Mouse (Mus musculus) midbrain, embryonic 12.5 days (tissue): ENCODE results near the gene Nrn1l. TPM values are rescaled to one million over a fixed set of nuclear protein-coding genes. Genes with fewer than 3 reads are reported as not detected.

Source experiments
- ATAC-seq: fragments of 200-750 bp; cut with Nextera tagmentation; 2 replicates; pipeline ENCODE4 v1.8.0; 2017; ENCODE audit warnings: low read depth, moderate TSS enrichment, moderate library complexity; ENCODE audit not compliant: low FRiP score
- H3K27ac ChIP-seq: fragments of 300-500 bp; sonication (generic); replicated peaks from 2 replicates; pipeline ENCODE4 v1.5.1; 2016; ENCODE audit warnings: mild to moderate bottlenecking
- H3K27me3 ChIP-seq: fragments of 300-500 bp; sonication (generic); 2 replicates; pipeline ENCODE4 v1.6.1; 2016; ENCODE audit warnings: mild to moderate bottlenecking
- H3K36me3 ChIP-seq: fragments of 300-500 bp; sonication (generic); 2 replicates; pipeline ENCODE4 v1.6.1; 2016
- H3K4me1 ChIP-seq: fragments of 300-500 bp; sonication (generic); 2 replicates; pipeline ENCODE4 v1.6.1; 2016
- H3K4me2 ChIP-seq: fragments of 300-500 bp; sonication (generic); replicated peaks from 2 replicates; pipeline ENCODE4 v1.6.1; 2016; ENCODE audit warnings: mild to moderate bottlenecking, moderate library complexity
- H3K4me3 ChIP-seq: fragments of 300-500 bp; sonication (generic); 2 replicates; pipeline ENCODE4 v1.5.1; 2016; ENCODE audit warnings: mild to moderate bottlenecking
- H3K9ac ChIP-seq: fragments of 300-500 bp; sonication (generic); replicated peaks from 2 replicates; pipeline ENCODE4 v1.6.1; 2016; ENCODE audit warnings: mild to moderate bottlenecking, moderate library complexity
- H3K9me3 ChIP-seq: fragments of 300-500 bp; sonication (generic); 2 replicates; pipeline ENCODE4 v1.6.1; 2016; ENCODE audit warnings: mild to moderate bottlenecking
- WGBS: fragments of 180-500 bp; shearing (Covaris S2); methylation state at CpG from one replicate; pipeline ENCODE4 v1.1.7; 2016; 5-methylcytosine and 5-hydroxymethylcytosine counted together
- polyA plus RNA-seq: library from polyadenylated mRNA; unstranded; fragments of >200 nt; fragmentation: Nextera tagmentation; extraction: Ambion mirVana; gene quantifications from 2 replicates; pipeline ENCODE4 v1.2.1, GENCODE M21; 2016

Nrn1l gene
- polyA plus RNA-seq, 1 experiment from 2014 or later, result 0.43 TPM

GRCm38 (mm10) chr8:105937496-105938305 is 44.3 kb downstream of the Nrn1l start:
- H3K36me3 ChIP-seq, result no peaks in the 10 kb centered on the region
- H3K27me3 ChIP-seq, result no peaks in the 10 kb centered on the region
- H3K4me1 ChIP-seq, result peaks cover 16% of the 10 kb centered on the region
- H3K9me3 ChIP-seq, result no peaks in the 10 kb centered on the region
- peak overlapping the region; percentile 59 for H3K4me3 ChIP-seq
- WGBS, result 3% methylated on average over 33 of the region's 33 CpGs
- H3K4me2 ChIP-seq, result peak overlapping the region; percentile 87
- peak; percentile 31; the same call in 1 of the 2 replicates for ATAC-seq
- H3K27ac ChIP-seq, result peak overlapping the region; percentile 78
- H3K9ac ChIP-seq, result peak overlapping the region; percentile 77

GRCm38 (mm10) chr8:105938306-105938669 is 44.9 kb downstream of the Nrn1l start, which contains the start of gene Psmb10:
Gene Psmb10, minus strand, starts transcription at chr8:105938444.
- Histone ChIP-seq H3K4me3 (peak within 1 kb of the TSS; percentile 59), H3K27me3 (no peaks in the 10 kb centered on the region), H3K4me2 (peak within 1 kb of the TSS; percentile 87), H3K9ac (peak within 1 kb of the TSS; percentile 77), H3K4me1 (peaks cover 16% of the 10 kb centered on the region), H3K27ac (peak within 1 kb of the TSS; percentile 78), H3K36me3 (no peaks in the 10 kb centered on the region), H3K9me3 (no peaks in the 10 kb centered on the region)
- ATAC-seq, result no peak
- 43% methylated on average over 4 of the region's 4 CpGs for WGBS

- Histone ChIP-seq H3K27me3 (no peaks in the 10 kb centered on the region), H3K27ac (no peak overlapping the region), H3K4me2 (no peak overlapping the region), H3K36me3 (0 out of 2 replicates have a peak, but pooled peaks cover 10% of the 10 kb centered on the region), H3K4me3 (no peak overlapping the region), H3K9me3 (no peaks in the 10 kb centered on the region), H3K9ac (no peak overlapping the region), H3K4me1 (peaks cover 6% of the 10 kb centered on the region)
- ATAC-seq, result no peak
- WGBS, result 96% methylated on average over 11 of the region's 11 CpGs
Observed at GRCm38 (mm10) chr8:105942026-105942425, 48.7 kb downstream of the Nrn1l start.

GRCm38 (mm10) chr8:105942542-105942941 is 49.2 kb downstream of the Nrn1l start:
- Histone ChIP-seq H3K9ac (no peak overlapping the region), H3K4me3 (no peak overlapping the region), H3K4me2 (no peak overlapping the region), H3K4me1 (peaks cover 6% of the 10 kb centered on the region), H3K9me3 (no peaks in the 10 kb centered on the region), H3K27ac (no peak overlapping the region), H3K27me3 (no peaks in the 10 kb centered on the region), H3K36me3 (0 out of 2 replicates have a peak, but pooled peaks cover 10% of the 10 kb centered on the region)
- no peak for ATAC-seq
- WGBS, result 98% methylated on average over 5 of the region's 5 CpGs

- Histone ChIP-seq H3K36me3 (0 out of 2 replicates have a peak, but pooled peaks cover 10% of the 10 kb centered on the region), H3K27ac (no peak within 1 kb of the TSS)
Observed at GRCm38 (mm10) chr8:105943321-105943739, 50.0 kb downstream of the Nrn1l start, which contains the start of gene Lcat. Gene Lcat, minus strand, starts transcription at chr8:105943382.

More at GRCm38 (mm10) chr8:105943321-105943739, 50.0 kb downstream of the Nrn1l start, which contains the start of gene Lcat:
- Histone ChIP-seq H3K4me1 (peaks cover under 1% of the 10 kb centered on the region; the same call in 1 of the 2 replicates), H3K9ac (no peak within 1 kb of the TSS), H3K27me3 (no peaks in the 10 kb centered on the region), H3K9me3 (no peaks in the 10 kb centered on the region), H3K4me3 (no peak within 1 kb of the TSS), H3K4me2 (no peak within 1 kb of the TSS)
- no peak for ATAC-seq
- WGBS, result 72% methylated on average over 8 of the region's 8 CpGs

Other genes with a start within 250 kb of the Nrn1l start
- 8.7 and 9.0 TPM in 2 replicates for gene Carmil2, start 207.3 kb upstream of the Nrn1l start, polyA plus RNA-seq
- gene Acd, start 192.5 kb upstream of the Nrn1l start, polyA plus RNA-seq, result 82.8 and 89.5 TPM in 2 replicates
- 31.7 and 32.7 TPM in 2 replicates for gene Pard6a, start 192.4 kb upstream of the Nrn1l start, polyA plus RNA-seq
- 0.27 TPM in 1 of 2 replicates, not detected in the other for gene 4933405L10Rik, start 185.9 kb upstream of the Nrn1l start, polyA plus RNA-seq
- gene Enkd1, start 185.4 kb upstream of the Nrn1l start, polyA plus RNA-seq, result 28.6 and 32.6 TPM in 2 replicates
- 52.9 and 58.8 TPM in 2 replicates for gene Gfod2, start 134.9 kb upstream of the Nrn1l start, polyA plus RNA-seq
- gene Ranbp10, start 66.2 kb upstream of the Nrn1l start, polyA plus RNA-seq, result 15.0 and 15.1 TPM in 2 replicates
- 0.22 and 0.63 TPM in 2 replicates for gene Tsnaxip1, start 65.8 kb upstream of the Nrn1l start, polyA plus RNA-seq
- gene Cenpt, start 40.3 kb upstream of the Nrn1l start, polyA plus RNA-seq, result 66.3 and 67.0 TPM in 2 replicates
- 76.7 and 78.6 TPM in 2 replicates for gene Thap11, start 38.4 kb upstream of the Nrn1l start, polyA plus RNA-seq
- gene Nutf2, start 33.0 kb upstream of the Nrn1l start, polyA plus RNA-seq, result 280 and 286 TPM in 2 replicates
- gene Edc4, start 12.7 kb upstream of the Nrn1l start, polyA plus RNA-seq, result 73.3 and 75.9 TPM in 2 replicates
- 23.0 and 23.2 TPM in 2 replicates for gene Pskh1, start 6.9 kb downstream of the Nrn1l start, polyA plus RNA-seq
- 2.3 and 3.4 TPM in 2 replicates for gene Ctrl, start 40.3 kb downstream of the Nrn1l start, polyA plus RNA-seq
- gene Psmb10, start 44.9 kb downstream of the Nrn1l start, polyA plus RNA-seq, result 21.4 and 25.8 TPM in 2 replicates
- 0.45 and 0.99 TPM in 2 replicates for gene Lcat, start 49.8 kb downstream of the Nrn1l start, polyA plus RNA-seq
- gene Slc12a4, start 72.5 kb downstream of the Nrn1l start, polyA plus RNA-seq, result 11.4 and 12.7 TPM in 2 replicates
- gene Dpep3, start 85.9 kb downstream of the Nrn1l start, polyA plus RNA-seq, result not detected in 2 replicates
- 15.9 and 17.8 TPM in 2 replicates for gene Dus2, start 97.8 kb downstream of the Nrn1l start, polyA plus RNA-seq
- gene Dpep2nb, start 112.4 kb downstream of the Nrn1l start, polyA plus RNA-seq, result 0.22 TPM in 1 of 2 replicates, not detected in the other
- gene Ddx28, start 118.3 kb downstream of the Nrn1l start, polyA plus RNA-seq, result 19.7 and 19.8 TPM in 2 replicates
- 5.3 and 6.0 TPM in 2 replicates for gene Nfatc3, start 165.3 kb downstream of the Nrn1l start, polyA plus RNA-seq
- gene Esrp2, start 243.4 kb downstream of the Nrn1l start, polyA plus RNA-seq, result 0.87 and 1.3 TPM in 2 replicates